Mouse (Mus musculus): Measurements from ENCODE around the gene Sertad3. TPM values are rescaled to one million over a fixed set of nuclear protein-coding genes. Genes with fewer than 3 reads are reported as not detected.

Sertad3 gene
- 2.0 TPM for polyA plus RNA-seq (2014; fragmentation: Illumina TruSeq; extraction: RNeasy Lipid Tissue Mini Kit (QIAGEN cat#74804); ENCODE audit: low read depth, low replicate concordance)

DNA sequence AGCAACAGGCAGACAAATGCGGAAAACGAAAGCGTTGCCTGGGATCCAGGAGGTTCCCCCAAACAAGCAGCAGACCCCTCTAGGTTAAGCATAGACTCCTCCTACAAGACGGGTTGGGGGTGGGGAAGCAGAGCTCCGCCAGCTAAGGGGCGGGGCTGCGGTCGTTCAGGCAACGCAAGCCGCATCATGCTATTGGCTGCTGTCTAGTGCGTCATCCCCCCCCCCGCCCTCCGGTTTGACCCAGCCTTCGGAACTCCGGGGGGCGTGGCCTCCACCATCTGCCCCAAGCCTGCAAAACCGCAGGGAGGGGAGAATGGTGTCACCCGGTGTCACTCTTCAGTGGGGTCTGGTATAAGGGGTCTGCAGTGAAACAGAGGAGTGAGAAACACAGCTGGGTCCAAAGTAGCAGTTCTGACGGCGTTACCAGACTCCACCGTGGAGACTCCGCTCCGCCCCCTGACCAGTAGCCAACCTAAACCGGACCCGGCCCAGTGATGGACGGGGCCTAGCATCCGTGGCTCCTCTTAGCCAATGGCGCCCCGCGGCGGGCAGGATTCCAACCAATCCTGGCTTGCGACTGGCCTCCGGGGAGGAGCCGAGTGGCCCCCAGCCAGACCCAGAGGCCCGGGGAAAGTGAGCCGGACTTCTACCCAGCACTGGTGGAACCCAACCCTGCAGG lies at the start of gene Sertad3:
TSS of gene Sertad3 (plus strand) at position 613 of the 679 bp plus-strand sequence.

DNA sequence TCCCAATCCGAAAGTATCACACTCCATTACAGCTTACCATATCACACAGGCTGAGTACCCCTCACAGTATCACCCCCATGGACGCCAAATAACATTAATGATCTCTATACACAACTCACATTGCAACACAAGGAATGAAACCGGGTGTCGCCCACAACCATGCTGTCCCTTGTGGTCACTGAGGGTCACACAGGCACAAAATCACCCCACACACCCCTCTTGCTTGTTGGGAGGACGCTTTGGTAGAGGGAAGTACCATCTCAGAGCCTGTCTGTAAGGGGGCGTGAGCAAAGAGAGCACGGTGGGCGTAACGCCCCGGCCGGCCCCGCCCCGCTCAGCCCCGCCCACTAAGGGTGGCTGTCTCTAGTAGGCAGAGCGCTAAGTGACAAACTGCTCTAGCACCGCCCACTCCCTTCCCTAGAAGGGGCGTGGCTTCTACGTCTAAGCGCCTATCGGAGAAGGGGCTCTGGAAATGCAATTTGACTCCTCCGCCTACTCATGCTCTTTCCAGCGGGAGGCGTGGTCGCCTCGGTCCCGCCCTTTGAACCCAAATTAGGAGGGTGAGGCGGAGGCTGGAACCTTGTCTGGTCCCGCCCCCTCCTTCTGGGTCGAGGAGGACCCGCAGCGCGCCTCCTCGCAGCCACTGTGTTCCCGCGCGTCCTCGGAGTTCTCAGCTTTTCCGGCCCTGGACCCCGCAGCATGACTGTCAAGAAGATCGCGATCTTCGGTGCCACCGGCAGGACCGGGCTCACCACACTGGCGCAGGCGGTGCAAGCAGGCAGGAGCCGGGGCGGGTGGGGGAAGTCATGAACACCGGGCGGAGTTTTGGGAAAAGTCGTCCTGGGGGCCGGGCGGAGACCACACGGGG lies 25.9 kb upstream of the Sertad3 start, which contains the start of the genes Sptbn4 and Blvrb:
TSS of gene Sptbn4 (minus strand) at position 268 of the 868 bp plus-strand sequence.
TSS of gene Blvrb (plus strand) at position 560 of the 868 bp plus-strand sequence.

DNA sequence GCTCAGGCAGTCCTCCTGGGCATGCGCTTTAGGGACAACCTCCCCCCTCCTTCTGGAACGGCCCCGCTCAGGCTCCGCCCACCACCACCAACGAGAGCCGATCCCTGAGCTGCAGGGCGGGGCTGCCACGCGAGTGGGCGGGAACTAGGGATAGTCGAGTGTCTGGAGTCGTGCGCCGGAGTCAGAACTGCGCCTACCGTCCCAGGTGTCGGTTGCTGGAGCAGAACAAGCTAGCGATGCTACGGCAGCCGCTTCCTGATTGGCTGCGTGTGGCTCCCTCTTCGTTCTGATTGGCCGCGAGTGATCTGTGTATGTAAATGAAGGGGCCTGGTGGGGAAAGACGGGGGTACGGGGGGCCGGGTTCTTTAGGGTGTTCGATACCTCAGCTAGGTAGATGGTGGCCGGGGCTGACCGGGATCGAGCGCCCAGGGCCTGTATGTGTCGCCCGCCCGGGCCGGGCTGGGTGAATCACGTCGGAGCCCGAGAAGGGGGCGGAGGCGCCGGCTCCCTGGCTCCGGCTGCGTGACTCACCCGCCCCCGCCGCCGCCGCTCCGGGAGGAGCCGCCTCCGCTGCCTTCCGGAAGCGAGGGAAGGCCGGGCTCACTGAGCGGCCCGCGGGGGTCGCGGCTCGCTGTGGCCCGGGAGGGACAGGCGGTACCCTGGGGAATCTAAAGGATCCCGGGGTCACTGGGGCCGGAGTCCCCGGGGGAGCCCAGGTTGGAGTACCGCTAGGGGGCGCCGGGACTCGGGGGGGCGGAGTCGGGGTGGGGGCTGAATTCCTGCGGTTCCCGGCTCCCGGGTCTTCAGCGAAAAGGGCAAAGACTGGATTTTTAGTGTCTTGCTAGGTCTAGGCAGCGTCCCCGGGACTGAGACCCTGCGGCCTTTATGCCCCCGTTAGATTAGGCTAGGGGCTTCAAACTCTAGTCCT lies 13.5 kb downstream of the Sertad3 start, which contains the start of gene Sertad1:
TSS of gene Sertad1 (plus strand) at position 141 of the 928 bp plus-strand sequence.

DNA sequence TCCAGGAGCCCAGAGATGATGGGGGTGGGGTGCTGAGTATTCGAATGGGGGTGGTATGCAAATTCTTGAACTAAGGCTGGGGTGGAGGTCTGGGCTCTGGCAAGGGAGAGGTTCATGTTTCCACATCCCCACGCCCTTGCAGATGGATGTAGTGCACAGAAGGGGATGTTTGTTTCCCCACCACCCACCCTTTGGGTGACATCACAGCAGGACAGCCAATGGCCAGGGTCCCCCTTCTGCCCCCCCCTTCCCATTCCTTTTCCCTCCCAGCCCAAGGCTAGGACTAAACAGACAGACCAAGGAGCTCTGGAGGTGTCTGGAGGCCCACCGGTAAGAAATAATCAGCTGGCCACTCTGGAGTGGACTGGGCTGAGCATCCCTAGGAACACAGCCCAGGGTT lies 25.5 kb downstream of the Sertad3 start, which contains the start of gene Prx:
TSS of gene Prx (plus strand) at position 289 of the 400 bp plus-strand sequence.

DNA sequence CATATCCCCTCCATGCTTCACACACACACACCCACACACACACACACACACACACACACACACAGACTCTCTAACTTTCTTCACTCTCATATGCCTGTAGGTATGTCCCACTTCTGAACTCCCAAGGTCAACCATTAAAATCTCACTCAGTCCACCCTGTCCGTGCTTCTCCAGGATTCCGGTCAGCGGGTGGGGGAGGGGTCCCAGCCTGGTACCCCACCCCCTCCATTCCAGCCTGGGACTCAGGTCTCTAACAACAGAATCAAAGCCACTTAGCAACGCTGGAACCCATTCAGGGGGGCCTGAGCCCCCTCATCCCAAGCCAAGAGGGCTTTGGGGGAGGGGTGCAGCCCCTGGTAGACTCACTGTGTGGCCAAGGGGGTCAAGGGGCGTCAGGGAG lies 49.4 kb downstream of the Sertad3 start, which contains the start of gene Hipk4:
TSS of gene Hipk4 (plus strand) at position 301 of the 400 bp plus-strand sequence.

Other genes with a start within 250 kb of the Sertad3 start
- 0.58 TPM for gene Itpkc, start 245.1 kb upstream of the Sertad3 start, polyA plus RNA-seq (2014; fragmentation: Illumina TruSeq; extraction: RNeasy Lipid Tissue Mini Kit (QIAGEN cat#74804); ENCODE audit: low read depth, low replicate concordance)
- 1.8 TPM for gene Coq8b, start 240.7 kb upstream of the Sertad3 start, polyA plus RNA-seq (2014; fragmentation: Illumina TruSeq; extraction: RNeasy Lipid Tissue Mini Kit (QIAGEN cat#74804); ENCODE audit: low read depth, low replicate concordance)
- gene Numbl, start 215.3 kb upstream of the Sertad3 start, polyA plus RNA-seq (2014; fragmentation: Illumina TruSeq; extraction: RNeasy Lipid Tissue Mini Kit (QIAGEN cat#74804); ENCODE audit: low read depth, low replicate concordance): 0.35 TPM
- 1.6 TPM for gene Ltbp4, start 136.1 kb upstream of the Sertad3 start, polyA plus RNA-seq (2014; fragmentation: Illumina TruSeq; extraction: RNeasy Lipid Tissue Mini Kit (QIAGEN cat#74804); ENCODE audit: low read depth, low replicate concordance)
- gene Shkbp1, start 117.7 kb upstream of the Sertad3 start, polyA plus RNA-seq (2014; fragmentation: Illumina TruSeq; extraction: RNeasy Lipid Tissue Mini Kit (QIAGEN cat#74804); ENCODE audit: low read depth, low replicate concordance): 0.99 TPM
- gene Gm20479, start 116.3 kb upstream of the Sertad3 start, polyA plus RNA-seq (2014; fragmentation: Illumina TruSeq; extraction: RNeasy Lipid Tissue Mini Kit (QIAGEN cat#74804); ENCODE audit: low read depth, low replicate concordance): not detected
- not detected for gene Sptbn4, start 26.1 kb upstream of the Sertad3 start, polyA plus RNA-seq (2014; fragmentation: Illumina TruSeq; extraction: RNeasy Lipid Tissue Mini Kit (QIAGEN cat#74804); ENCODE audit: low read depth, low replicate concordance)
- 1.6 TPM for gene Blvrb, start 25.8 kb upstream of the Sertad3 start, polyA plus RNA-seq (2014; fragmentation: Illumina TruSeq; extraction: RNeasy Lipid Tissue Mini Kit (QIAGEN cat#74804); ENCODE audit: low read depth, low replicate concordance)
- 0.64 TPM for gene Sertad1, start 13.1 kb downstream of the Sertad3 start, polyA plus RNA-seq (2014; fragmentation: Illumina TruSeq; extraction: RNeasy Lipid Tissue Mini Kit (QIAGEN cat#74804); ENCODE audit: low read depth, low replicate concordance)
- not detected for gene Prx, start 25.6 kb downstream of the Sertad3 start, polyA plus RNA-seq (2014; fragmentation: Illumina TruSeq; extraction: RNeasy Lipid Tissue Mini Kit (QIAGEN cat#74804); ENCODE audit: low read depth, low replicate concordance)
- gene Hipk4, start 49.5 kb downstream of the Sertad3 start, polyA plus RNA-seq (2014; fragmentation: Illumina TruSeq; extraction: RNeasy Lipid Tissue Mini Kit (QIAGEN cat#74804); ENCODE audit: low read depth, low replicate concordance): not detected
- gene Pld3, start 79.5 kb downstream of the Sertad3 start, polyA plus RNA-seq (2014; fragmentation: Illumina TruSeq; extraction: RNeasy Lipid Tissue Mini Kit (QIAGEN cat#74804); ENCODE audit: low read depth, low replicate concordance): 0.82 TPM
- 2.3 TPM for gene 2310022A10Rik, start 79.5 kb downstream of the Sertad3 start, polyA plus RNA-seq (2014; fragmentation: Illumina TruSeq; extraction: RNeasy Lipid Tissue Mini Kit (QIAGEN cat#74804); ENCODE audit: low read depth, low replicate concordance)
- gene Akt2, start 117.8 kb downstream of the Sertad3 start, polyA plus RNA-seq (2014; fragmentation: Illumina TruSeq; extraction: RNeasy Lipid Tissue Mini Kit (QIAGEN cat#74804); ENCODE audit: low read depth, low replicate concordance): 29.2 TPM
- not detected for gene Ttc9b, start 180.1 kb downstream of the Sertad3 start, polyA plus RNA-seq (2014; fragmentation: Illumina TruSeq; extraction: RNeasy Lipid Tissue Mini Kit (QIAGEN cat#74804); ENCODE audit: low read depth, low replicate concordance)
- gene Map3k10, start 200.8 kb downstream of the Sertad3 start, polyA plus RNA-seq (2014; fragmentation: Illumina TruSeq; extraction: RNeasy Lipid Tissue Mini Kit (QIAGEN cat#74804); ENCODE audit: low read depth, low replicate concordance): 1.2 TPM
- 4.0 TPM for gene Zfp607b, start 215.6 kb downstream of the Sertad3 start, polyA plus RNA-seq (2014; fragmentation: Illumina TruSeq; extraction: RNeasy Lipid Tissue Mini Kit (QIAGEN cat#74804); ENCODE audit: low read depth, low replicate concordance)

All from adrenal gland, adult 10 weeks (tissue).